Mouse (Mus musculus) MEL (cell line): ENCODE measurements at regions not wholly inside any gene's neighbourhood (a gene's known extent, or its start where the extent isn't known, plus 50 kb on each side); places are given as distances from the start of the nearest gene placed in this dataset.

Experiments
- CHD2 ChIP-seq: IDR thresholded peaks from 2 replicates; pipeline ENCODE4 v1.6.1; 2011; ENCODE audit warnings: low read length, improper control_type of control experiment
- CTCF ChIP-seq, 3 experiments: IDR thresholded peaks in 2 of 3; conservative IDR thresholded peaks in 1 of 3; 2 replicates each; pipeline ENCODE4 v1.5.1; 2011 to 2012; ENCODE audit warnings: low read length in 3 of 3, low read depth in 2 of 3, mild to moderate bottlenecking in 2 of 3, improper control_type of control experiment in 1 of 3, inconsistent platforms in 1 of 3, mixed read lengths in 1 of 3, moderate library complexity in 1 of 3; ENCODE audit not compliant: control insufficient read depth in 1 of 3, insufficient read depth in 1 of 3, poor library complexity in 1 of 3, severe bottlenecking in 1 of 3
- ETS1 ChIP-seq: IDR thresholded peaks from 2 replicates; pipeline ENCODE4 v1.6.1; 2012; ENCODE audit warnings: low read depth, mild to moderate bottlenecking, inconsistent platforms, low read length, improper control_type of control experiment, moderate library complexity
- MAFK ChIP-seq: IDR thresholded peaks from 2 replicates; pipeline ENCODE4 v1.6.1; 2011; ENCODE audit warnings: low read depth, mild to moderate bottlenecking, low read length, improper control_type of control experiment, borderline replicate concordance
- POLR2A ChIP-seq, 2 experiments: IDR thresholded peaks; 2 replicates each; pipeline ENCODE4 v1.6.1; 2011 to 2012; ENCODE audit warnings: low read length in 2 of 2, mild to moderate bottlenecking in 2 of 2, control low read depth in 1 of 2, improper control_type of control experiment in 1 of 2, low read depth in 1 of 2, moderate library complexity in 1 of 2; ENCODE audit not compliant: control insufficient read depth in 1 of 2, insufficient read depth in 1 of 2, poor library complexity in 1 of 2
- POLR2AphosphoS2 ChIP-seq: IDR thresholded peaks from 2 replicates; pipeline ENCODE4 v1.6.1; 2011; ENCODE audit warnings: low read length, improper control_type of control experiment

DNA sequence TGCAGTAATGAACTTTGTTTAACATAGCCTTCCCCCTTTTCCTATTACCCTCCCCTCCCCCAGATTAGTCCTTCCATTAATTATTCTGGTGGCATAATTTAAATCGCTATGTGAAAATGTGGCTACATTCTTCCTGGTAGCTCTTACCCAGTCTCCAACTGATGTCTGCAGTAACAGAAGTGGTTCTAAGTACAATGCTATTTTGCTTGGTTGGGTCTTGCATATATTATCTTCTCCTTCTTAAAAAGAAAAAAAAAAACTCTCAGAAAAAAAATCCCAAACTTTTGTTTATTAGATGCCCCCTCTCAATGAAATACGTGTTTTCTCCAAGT lies 223.7 kb downstream of the Usp25 start:
- TF ChIP-seq POLR2AphosphoS2 (no peak), CTCF (IDR thresholded peaks at IDR 0.05 in 2 of 3, conservative IDR thresholded peaks at IDR 0.05 in 1 of 3; ENCODE audit: control insufficient read depth in 1 of 3, insufficient read depth in 1 of 3, low read depth in 2 of 3, low read length in 3 of 3, poor library complexity in 1 of 3, severe bottlenecking in 1 of 3) (no peak), MAFK (no peak), CHD2 (no peak), POLR2A (IDR thresholded peaks at IDR 0.05; ENCODE audit: control insufficient read depth in 1 of 2, insufficient read depth in 1 of 2, low read depth in 1 of 2, low read length in 2 of 2, poor library complexity in 1 of 2) (no peak), ETS1 (no peak)
